Mouse (Mus musculus): ENCODE data around the gene Rsrc1.

- no peak for TF ChIP-seq CTCF (IDR thresholded peaks at IDR 0.05; ENCODE audit: low read depth)
- no peak for TF ChIP-seq EP300 (IDR thresholded peaks at IDR 0.05; ENCODE audit: low read depth)
Observed at GRCm38 (mm10) chr3:67280247-67280646, 299.1 kb downstream of the Rsrc1 start.

Data from heart, postnatal 0 days (tissue).